In genomic region chr6:54126993-54127697, GRCm38 (mm10) we compare ENCODE assay signal across 13 mouse cellular contexts.
DNase-seq lines count a peak whose midpoint lies in the region; ATAC-seq and TF ChIP-seq lines count a peak whose summit lies in the region.
"Had no signal": no experiment of that assay in that cellular context is flagged by ENCODE, and none has a peak within 500 bp of the region (broad histone marks: within the 10 kb centered on the region; RNA-seq: fewer than 3 reads in every experiment).

No protein-coding gene starts in this region.

- peak overlapping the region; percentile 24; the same call in 1 of the 2 replicates for H3K9ac ChIP-seq in hindbrain, embryonic 13.5 days
- H3K9ac ChIP-seq: embryonic facial prominence, embryonic 15.5 days; kidney, embryonic 15.5 days; limb, embryonic 13.5 days had no signal

- TF ChIP-seq POLR2A in cortical plate, adult 2 months (IDR thresholded peaks at IDR 0.05; ENCODE audit: extremely low read depth, insufficient read depth, low read length), result no peak

- peaks cover 13% of the 10 kb centered on the region for H3K4me1 ChIP-seq in hindbrain, embryonic 13.5 days (replicated peaks)
- 0 out of 2 replicates have a peak, but pooled peaks cover 2% of the 10 kb centered on the region for H3K4me1 ChIP-seq in hindbrain, embryonic 10.5 days (replicated peaks)
- peaks cover 6% of the 10 kb centered on the region for H3K4me1 ChIP-seq in cortical plate, adult 2 months (ENCODE audit: control insufficient read depth, insufficient read depth, low read length)
- H3K4me1 ChIP-seq: embryonic facial prominence, embryonic 15.5 days; kidney, embryonic 15.5 days had no signal

- peaks cover 4% of the 10 kb centered on the region; the same call in 1 of the 2 replicates for H3K27me3 ChIP-seq in hindbrain, embryonic 13.5 days
- H3K27me3 ChIP-seq in hindbrain, embryonic 10.5 days (ENCODE audit: insufficient read depth, poor library complexity, severe bottlenecking), result no peaks in the 10 kb centered on the region
- H3K27me3 ChIP-seq: embryonic facial prominence, embryonic 15.5 days; kidney, embryonic 15.5 days had no signal

- no peak overlapping the region for H3K4me2 ChIP-seq in hindbrain, embryonic 13.5 days
- H3K4me2 ChIP-seq: embryonic facial prominence, embryonic 15.5 days; kidney, embryonic 15.5 days; limb, embryonic 13.5 days had no signal

- H3K9me3 ChIP-seq in hindbrain, embryonic 13.5 days, result no peaks in the 10 kb centered on the region
- H3K9me3 ChIP-seq in hindbrain, embryonic 10.5 days, result no peaks in the 10 kb centered on the region
- H3K9me3 ChIP-seq: embryonic facial prominence, embryonic 15.5 days; kidney, embryonic 15.5 days; limb, embryonic 13.5 days had no signal

- 83% methylated on average over 11 of the region's 11 CpGs for WGBS in hindbrain, embryonic 13.5 days
- 88% methylated on average over 11 of the region's 11 CpGs for WGBS in hindbrain, embryonic 10.5 days

- H3K27ac ChIP-seq in hindbrain, embryonic 13.5 days, result no peak overlapping the region; the same call in none of the 2 replicates
- H3K27ac ChIP-seq in hindbrain, embryonic 10.5 days, result no peak overlapping the region
- H3K27ac ChIP-seq in cortical plate, adult 2 months (ENCODE audit: insufficient read depth, low read length), result peak overlapping the region; percentile 39; the same call in 1 of the 2 replicates
- H3K27ac ChIP-seq: embryonic facial prominence, embryonic 15.5 days; kidney, embryonic 15.5 days; limb, embryonic 13.5 days had no signal

- TF ChIP-seq CTCF in cortical plate, adult 2 months (IDR thresholded peaks at IDR 0.05; ENCODE audit: extremely low read depth, insufficient read depth, low read length), result no peak

- H3K4me3 ChIP-seq in hindbrain, embryonic 13.5 days, result no peak overlapping the region
- no peak overlapping the region for H3K4me3 ChIP-seq in hindbrain, embryonic 10.5 days
- no peak overlapping the region for H3K4me3 ChIP-seq in cortical plate, adult 2 months (ENCODE audit: insufficient read depth, low read length)
- H3K4me3 ChIP-seq: embryonic facial prominence, embryonic 15.5 days; kidney, embryonic 15.5 days; limb, embryonic 13.5 days had no signal

- ATAC-seq in hindbrain, embryonic 13.5 days (ENCODE audit: low FRiP score), result no peak
- ATAC-seq in monocyte, adult 5-6 weeks (replicated peaks; ENCODE audit: insufficient number of reproducible peaks, low FRiP score, low TSS enrichment, poor library complexity, severe bottlenecking), result peak; percentile 41; the same call in 1 of the 2 replicates

- no peaks in the 10 kb centered on the region for H3K36me3 ChIP-seq in hindbrain, embryonic 13.5 days
- H3K36me3 ChIP-seq in hindbrain, embryonic 10.5 days, result no peaks in the 10 kb centered on the region
- H3K36me3 ChIP-seq: embryonic facial prominence, embryonic 15.5 days; G1E; kidney, embryonic 15.5 days; limb, embryonic 13.5 days had no signal

- no peak for DNase-seq in hindbrain, embryonic 10.5 days (ENCODE audit: low spot score)
- peak; percentile 58 for DNase-seq in CD4-positive, CD25-positive, alpha-beta regulatory T cell, adult 2 months (ENCODE audit: low read depth, low spot score)
- no peak for DNase-seq in frontal cortex, postnatal 10 days (ENCODE audit: low spot score in 2 of 2)
- no peak for DNase-seq in embryo, embryonic 10 days (ENCODE audit: low spot score)
- DNase-seq in cerebellum, postnatal 36 days, result no peak
- DNase-seq: heart, adult 18-20 months had no signal
